Mouse (Mus musculus) adrenal gland, postnatal 14 days (tissue): ENCODE results near the gene Tekt2. TPM values are rescaled to one million over a fixed set of nuclear protein-coding genes. Genes with fewer than 3 reads are reported as not detected.

Source experiments
- DNase-seq: peaks from one replicate; pipeline ENCODE4 v3.0.0; 2021; ENCODE audit warnings: mixed read lengths
- long read RNA-seq, 2 experiments: library from polyadenylated mRNA; stranded (forward); transcript quantifications; one replicate each; pipeline ENCODE4 v2.0.0; 2021
- total RNA-seq: library from RNA; stranded (reverse); gene quantifications from 2 replicates; pipeline ENCODE4 v1.2.3, GENCODE M21; 2021

The Tekt2 gene
- 2.4 and 3.3 TPM in 2 replicates for total RNA-seq
- long read RNA-seq, experiment 1, result 0 reads
- long read RNA-seq, experiment 2, result 0 reads

- DNase-seq, result no peak
Observed at GRCm38 (mm10) chr4:126325281-126325861, at the start of gene Tekt2. Tekt2 (minus strand) TSS chr4:126325688.

GRCm38 (mm10) chr4:126371497-126371896, 46.0 kb upstream of the Tekt2 start:
- peak; percentile 46 for DNase-seq

- no peak for DNase-seq
Observed at GRCm38 (mm10) chr4:126360069-126360468, 34.6 kb upstream of the Tekt2 start.

- no peak for DNase-seq
Observed at GRCm38 (mm10) chr4:126343451-126343850, 18.0 kb upstream of the Tekt2 start.

GRCm38 (mm10) chr4:126339461-126339860, 14.0 kb upstream of the Tekt2 start:
- no peak for DNase-seq

GRCm38 (mm10) chr4:126332358-126332757, 6.9 kb upstream of the Tekt2 start:
- DNase-seq, result peak; percentile 52

- DNase-seq, result no peak
Observed at GRCm38 (mm10) chr4:126331751-126332150, 6.3 kb upstream of the Tekt2 start.

- no peak for DNase-seq
Observed at GRCm38 (mm10) chr4:126330295-126330694, 4.8 kb upstream of the Tekt2 start.

- no peak for DNase-seq
Observed at GRCm38 (mm10) chr4:126326036-126326435, 548 bp upstream of the Tekt2 start.

GRCm38 (mm10) chr4:126324861-126325260, 627 bp downstream of the Tekt2 start:
- DNase-seq, result no peak

- no peak for DNase-seq
Observed at GRCm38 (mm10) chr4:126322646-126323045, 2.8 kb downstream of the Tekt2 start.

GRCm38 (mm10) chr4:126321854-126322511, 3.5 kb downstream of the Tekt2 start:
- DNase-seq, result no peak

- DNase-seq, result peak; percentile 100
Observed at GRCm38 (mm10) chr4:126321111-126321853, 4.2 kb downstream of the Tekt2 start, which contains the start of gene Adprhl2. Adprhl2 (minus strand) TSS chr4:126321703.

GRCm38 (mm10) chr4:126319806-126320205, 5.7 kb downstream of the Tekt2 start:
- DNase-seq, result no peak

GRCm38 (mm10) chr4:126316443-126317040, 8.9 kb downstream of the Tekt2 start:
- DNase-seq, result peak; percentile 58

GRCm38 (mm10) chr4:126315931-126316330, 9.6 kb downstream of the Tekt2 start:
- peak; percentile 64 for DNase-seq

GRCm38 (mm10) chr4:126314393-126314792, 11.1 kb downstream of the Tekt2 start:
- DNase-seq, result no peak

- DNase-seq, result no peak
Observed at GRCm38 (mm10) chr4:126313202-126313601, 12.3 kb downstream of the Tekt2 start.

GRCm38 (mm10) chr4:126311566-126312200, 13.8 kb downstream of the Tekt2 start:
- DNase-seq, result no peak

- DNase-seq, result no peak
Observed at GRCm38 (mm10) chr4:126310344-126310743, 15.1 kb downstream of the Tekt2 start.

- peak; percentile 93 for DNase-seq
Observed at GRCm38 (mm10) chr4:126309922-126310309, 15.6 kb downstream of the Tekt2 start.

- DNase-seq, result no peak
Observed at GRCm38 (mm10) chr4:126309211-126309921, 16.1 kb downstream of the Tekt2 start.
